Mouse (Mus musculus) spleen, adult 12 weeks (tissue): ENCODE data around the gene Rab27a.
A peak's percentile ranks its signal among the peaks of the same experiment; 100 is the strongest.
"Not testable (repeated sequence)": the region's sequence is repeated elsewhere in the genome, so short reads cannot be mapped to it uniquely, and the experiment has no call there.

ENCODE experiments used
- DNase-seq: peaks from one replicate; pipeline ENCODE4 v3.0.0; 2022; ENCODE audit warnings: low spot score

The Rab27a gene

GRCm38 (mm10) chr9:73091747-73092146, 47.1 kb downstream of the Rab27a start:
- no peak for DNase-seq

DNA sequence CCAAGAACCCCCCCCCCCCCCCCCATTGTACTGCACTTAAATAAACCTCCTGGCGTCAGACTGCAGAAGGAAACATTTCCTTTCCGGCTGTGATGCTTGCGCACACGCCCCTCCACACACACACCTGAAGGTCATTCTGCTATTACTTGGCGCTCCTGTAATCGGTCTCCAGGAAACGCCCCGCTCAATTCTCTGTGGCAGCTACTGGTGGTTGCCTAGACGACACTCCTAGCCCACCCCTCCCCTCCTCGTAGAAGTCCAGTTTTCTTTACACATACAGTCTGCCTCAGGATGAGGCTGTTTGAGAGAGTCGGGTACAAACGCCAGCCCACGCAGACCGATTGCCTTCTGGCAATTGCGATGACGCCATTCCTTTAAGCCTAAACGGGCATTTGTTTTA, 49.9 kb downstream of the Rab27a start:
- no peak for DNase-seq

DNA sequence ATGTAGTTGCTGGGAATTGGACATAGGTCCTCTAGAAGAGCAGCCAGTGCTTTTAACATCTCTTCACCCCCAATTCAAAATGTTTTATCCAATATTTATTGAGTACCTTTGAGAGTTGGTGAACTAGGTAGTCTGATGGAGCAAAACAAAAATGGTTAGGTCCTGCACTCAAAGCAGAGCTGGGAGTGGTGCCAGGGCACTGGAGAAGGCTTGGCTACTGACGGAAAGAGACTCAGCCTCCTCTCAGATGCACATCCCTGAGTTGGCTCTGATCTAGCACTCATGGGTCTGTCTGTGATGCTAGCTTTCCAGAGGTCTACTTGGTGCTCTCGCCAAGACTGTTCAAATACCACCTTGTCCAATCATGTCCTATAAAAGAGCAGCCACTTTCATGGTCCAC, 53.2 kb downstream of the Rab27a start:
- DNase-seq: no peak

GRCm38 (mm10) chr9:73101536-73101935, 56.9 kb downstream of the Rab27a start, which contains the start of gene Khdc3:
Gene Khdc3, plus strand, starts transcription at chr9:73101836.
- no peak for DNase-seq

- DNase-seq: no peak
Measured at GRCm38 (mm10) chr9:73102181-73102580, 57.5 kb downstream of the Rab27a start, which contains the start of gene Gm20509. Gene Gm20509, plus strand, starts transcription at chr9:73102470.

DNA sequence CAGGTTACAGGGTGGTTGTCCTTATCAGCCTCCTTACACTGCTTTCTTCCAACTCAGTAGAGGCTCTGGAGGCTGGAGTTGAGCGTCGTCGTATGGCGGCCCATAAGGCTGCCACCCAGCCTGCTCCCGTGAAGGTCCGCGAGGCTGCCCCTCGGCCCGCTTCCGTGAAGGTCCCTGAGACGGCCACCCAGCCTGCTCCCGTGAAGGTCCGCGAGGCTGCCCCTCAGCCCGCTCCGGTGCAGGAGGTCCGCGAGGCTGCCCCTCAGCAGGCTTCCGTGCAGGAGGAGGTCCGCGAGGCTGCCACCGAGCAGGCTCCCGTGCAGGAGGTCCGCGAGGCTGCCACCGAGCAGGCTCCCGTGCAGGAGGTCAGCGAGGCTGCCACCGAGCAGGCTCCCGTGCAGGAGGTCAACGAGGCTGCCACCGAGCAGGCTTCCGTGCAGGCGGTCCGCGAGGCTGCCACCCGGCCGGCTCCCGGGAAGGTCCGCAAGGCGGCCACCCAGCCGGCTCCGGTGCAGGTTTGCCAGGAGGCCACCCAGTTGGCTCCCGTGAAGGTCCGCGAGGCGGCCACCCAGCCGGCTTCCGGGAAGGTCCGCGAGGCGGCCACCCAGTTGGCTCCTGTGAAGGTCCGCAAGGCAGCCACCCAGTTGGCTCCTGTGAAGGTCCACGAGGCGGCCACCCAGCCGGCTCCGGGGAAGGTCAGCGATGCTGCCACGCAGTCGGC, 58.7 kb downstream of the Rab27a start:
- DNase-seq: no peak

GRCm38 (mm10) chr9:73103880-73104198, 59.2 kb downstream of the Rab27a start:
- DNase-seq: no peak

DNA sequence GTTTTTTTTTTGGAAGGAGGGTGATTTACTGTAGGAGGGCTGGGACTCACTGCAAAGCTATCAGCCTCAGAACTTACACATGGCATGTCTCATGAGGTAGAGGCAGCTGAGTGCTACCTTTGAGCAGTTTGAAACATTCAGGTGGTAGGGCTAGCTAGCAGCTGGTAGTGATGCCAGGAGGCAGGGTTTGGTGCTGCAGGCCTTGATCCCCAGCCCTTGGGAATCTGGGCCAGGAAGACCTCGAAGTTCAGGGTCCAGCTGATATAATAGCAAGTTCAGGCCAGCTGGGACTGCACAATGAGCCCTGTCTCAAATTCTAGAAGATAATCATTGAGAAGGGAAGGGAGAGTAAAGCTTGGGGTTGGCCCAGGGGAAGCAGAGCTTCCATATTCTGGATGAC, 60.5 kb downstream of the Rab27a start:
- DNase-seq: no peak

GRCm38 (mm10) chr9:73105771-73106170, 61.1 kb downstream of the Rab27a start:
- DNase-seq: no peak

DNA sequence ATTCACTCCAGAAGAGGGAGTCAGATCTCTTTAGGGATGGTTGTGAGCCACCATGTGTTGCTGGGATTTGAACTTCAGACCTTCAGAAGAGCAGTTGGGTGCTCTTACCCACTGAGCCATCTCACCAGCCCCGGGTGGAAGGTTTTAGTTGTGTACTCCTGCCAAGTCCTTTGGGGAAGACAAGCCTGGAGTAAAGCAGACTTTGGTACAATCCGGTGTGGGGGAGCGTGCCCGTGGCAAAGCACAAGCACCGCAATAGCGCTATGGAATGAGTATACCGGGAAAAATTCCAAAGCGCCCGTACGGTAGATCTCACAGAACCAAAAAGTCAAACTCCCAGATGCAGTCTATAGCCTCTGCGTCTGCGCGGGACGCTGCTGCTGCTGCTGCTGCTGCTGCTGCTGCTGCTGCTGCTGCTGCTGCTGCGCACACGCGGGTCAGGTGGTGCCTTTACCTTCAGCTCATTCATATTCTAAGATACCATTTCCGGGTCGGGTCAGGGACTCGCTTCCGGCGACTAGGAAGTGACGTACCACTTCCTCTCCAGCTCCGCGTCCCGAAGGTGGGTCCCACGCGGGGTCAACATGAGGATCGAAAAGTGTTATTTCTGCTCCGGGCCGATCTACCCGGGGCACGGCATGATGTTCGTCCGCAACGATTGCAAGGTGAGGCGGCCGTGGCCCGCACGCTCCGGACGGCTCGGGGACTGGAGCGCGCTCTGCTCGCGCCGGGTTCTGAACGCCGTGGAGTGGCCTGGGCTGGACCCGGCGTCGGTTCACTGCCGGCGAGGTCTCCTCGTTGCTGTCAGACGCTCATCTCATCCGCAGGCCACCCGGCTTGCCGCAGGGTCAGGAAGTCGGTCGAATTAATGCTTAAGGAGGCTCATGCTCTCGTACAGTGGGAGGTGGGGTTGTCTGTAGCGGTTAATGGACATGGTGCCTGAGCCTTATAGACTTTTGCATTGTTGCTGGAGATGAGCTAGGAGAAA, 68.6 kb downstream of the Rab27a start, which contains the start of gene Rsl24d1:
Gene Rsl24d1, plus strand, starts transcription at position 508 of the 988 bp plus-strand sequence.
- DNase-seq: peak; percentile 66

DNA sequence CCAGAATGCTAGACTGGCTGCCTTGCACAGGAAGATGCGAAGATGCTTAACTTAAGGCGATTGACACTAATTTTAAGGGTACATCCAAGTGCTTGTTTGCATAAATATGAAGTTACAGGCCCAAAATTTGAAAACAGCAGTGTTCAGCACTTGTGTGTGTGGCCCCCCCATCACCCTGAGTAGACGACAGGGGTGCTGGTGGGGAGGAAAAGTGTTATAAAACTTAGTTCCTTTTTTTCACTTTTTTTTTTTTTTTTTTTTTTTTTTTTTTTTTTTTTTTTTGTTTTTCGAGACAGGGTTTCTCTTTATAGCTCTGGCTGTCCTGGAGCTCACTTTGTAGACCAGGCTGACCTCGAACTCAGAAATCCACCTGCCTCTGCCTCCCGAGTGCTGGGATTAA, 72.0 kb downstream of the Rab27a start:
- DNase-seq: not testable (repeated sequence)

DNA sequence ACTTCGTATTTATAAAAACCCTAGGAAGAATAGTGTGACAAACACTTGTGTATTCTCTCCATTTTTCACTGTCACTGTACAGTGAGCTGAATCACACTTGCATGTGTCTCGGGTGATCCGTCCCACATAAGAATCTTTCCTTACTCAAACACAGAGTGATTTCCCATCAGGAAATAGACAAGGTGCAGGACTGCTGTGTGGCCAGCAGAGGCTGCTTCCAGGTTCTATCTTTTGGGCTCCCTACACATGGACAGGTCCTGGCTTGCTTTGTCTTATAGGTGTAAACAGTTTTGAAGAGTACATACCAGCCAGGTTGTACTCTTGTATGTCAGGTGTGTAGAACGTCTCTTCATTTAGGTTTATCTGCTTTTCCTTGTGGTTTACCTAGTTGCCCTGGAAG, 73.4 kb downstream of the Rab27a start:
- no peak for DNase-seq

- DNase-seq: no peak
Measured at GRCm38 (mm10) chr9:73121735-73122134, 77.1 kb downstream of the Rab27a start.

DNA sequence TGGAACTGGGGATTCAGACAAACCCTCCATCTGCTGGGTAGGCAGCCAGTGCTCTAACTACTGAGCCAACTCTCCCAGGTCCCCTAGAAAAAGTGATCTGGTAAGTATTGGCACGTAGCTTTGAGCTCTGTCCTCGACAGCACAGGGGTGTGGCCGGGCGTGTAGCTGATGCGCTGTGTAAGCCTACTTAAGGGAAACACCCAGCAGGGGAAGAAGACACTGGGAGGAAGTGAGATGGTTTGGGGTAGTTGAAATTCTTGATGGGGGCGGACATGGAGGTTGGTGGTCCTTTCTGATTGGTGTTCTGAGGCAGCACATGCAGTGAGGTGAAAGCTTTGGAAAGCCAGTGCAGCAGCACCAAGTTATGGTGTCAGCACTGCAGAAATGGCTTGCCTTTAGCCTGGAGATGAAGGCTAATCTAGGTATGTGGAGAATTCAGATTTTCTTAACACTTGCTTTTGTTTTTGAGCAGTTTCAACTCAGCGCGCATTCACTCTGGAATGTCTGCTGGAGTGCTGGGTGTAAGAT, 80.5 kb downstream of the Rab27a start:
- DNase-seq: no peak

- no peak for DNase-seq
Measured at GRCm38 (mm10) chr9:73127457-73127856, 82.8 kb downstream of the Rab27a start.

DNA sequence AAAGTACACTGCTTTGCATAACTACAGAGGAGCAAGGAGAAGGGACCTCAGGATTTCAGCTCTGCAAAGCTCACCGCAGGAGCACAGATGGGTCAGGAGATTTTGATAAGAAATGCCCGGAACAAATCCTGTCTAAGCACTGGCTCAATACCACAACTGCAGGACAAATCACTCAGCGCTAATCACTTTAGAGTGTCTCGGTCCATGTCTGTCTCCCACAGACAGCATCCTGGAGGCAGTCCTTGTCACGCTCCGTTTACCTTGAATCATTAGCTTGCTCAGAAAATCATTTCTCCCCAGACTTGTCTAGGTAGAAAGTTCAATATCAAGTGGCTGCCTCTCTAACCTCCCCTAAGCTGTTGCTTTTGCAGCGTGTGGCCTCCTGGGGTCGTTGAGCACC, 85.2 kb downstream of the Rab27a start:
- DNase-seq: no peak

DNA sequence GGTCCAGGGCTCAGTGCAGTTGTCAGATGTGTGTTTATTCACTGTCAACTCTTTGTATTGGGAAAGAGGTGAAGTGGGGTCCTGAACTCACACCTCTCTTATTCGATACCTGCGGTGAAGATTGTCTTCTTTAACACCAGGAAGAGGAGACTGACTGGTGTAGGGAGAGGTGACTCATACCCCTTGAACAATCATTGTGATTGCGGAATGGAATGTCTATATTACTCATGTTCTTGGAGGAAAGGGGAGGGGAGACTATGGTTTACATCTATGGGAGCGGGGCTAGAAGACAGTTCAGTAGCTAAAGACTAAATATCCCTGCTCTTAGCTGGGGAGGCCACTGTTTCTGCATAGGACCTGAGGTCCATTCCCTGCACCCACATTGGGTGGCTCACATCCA, 85.9 kb downstream of the Rab27a start:
- no peak for DNase-seq

DNA sequence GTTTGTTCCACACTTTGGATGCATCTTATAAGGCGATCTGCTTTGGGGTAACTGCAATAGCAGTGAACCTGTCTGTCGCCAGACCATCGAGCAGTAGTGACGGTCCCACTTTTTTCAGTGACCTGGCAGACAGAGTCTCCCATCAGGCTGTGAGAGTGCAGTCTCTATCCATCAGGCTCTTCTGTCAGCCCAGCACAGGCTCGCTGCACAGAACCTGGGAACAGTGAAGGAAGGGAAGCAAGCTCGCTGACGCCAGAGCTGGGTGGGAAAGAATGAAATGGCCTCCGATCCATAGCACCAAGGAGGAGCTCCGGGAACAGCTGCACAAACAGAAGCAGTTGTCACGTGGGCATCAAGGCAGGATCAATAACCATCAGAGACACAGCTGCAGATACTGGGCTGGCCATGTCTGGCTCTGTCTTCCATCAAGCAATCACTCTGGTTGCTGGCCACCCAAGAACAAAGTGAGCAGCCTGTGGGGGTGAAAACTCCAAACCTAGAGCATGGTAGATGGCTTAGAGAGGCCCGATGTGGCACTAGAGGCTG, 92.8 kb downstream of the Rab27a start:
- DNase-seq: no peak
